Mouse (Mus musculus) kidney, postnatal 14 days (tissue): ENCODE data around the gene Mylpf.
"Not testable (repeated sequence)": the region's sequence is repeated elsewhere in the genome, so short reads cannot be mapped to it uniquely, and the experiment has no call there.

ENCODE experiments used
- DNase-seq: peaks from one replicate; pipeline ENCODE4 v3.0.0; 2022; ENCODE audit warnings: mixed read lengths

The Mylpf gene

GRCm38 (mm10) chr7:127208553-127209438 lies at the start of gene Mylpf:
Mylpf (plus strand) TSS chr7:127208890.
- peak; percentile 98 for DNase-seq

GRCm38 (mm10) chr7:127162546-127162945 lies 46.1 kb upstream of the Mylpf start:
- no peak for DNase-seq

- no peak for DNase-seq
Observed at GRCm38 (mm10) chr7:127164002-127164401, 44.7 kb upstream of the Mylpf start.

GRCm38 (mm10) chr7:127165607-127166493 lies 42.8 kb upstream of the Mylpf start:
- no peak for DNase-seq

GRCm38 (mm10) chr7:127166501-127166900 lies 42.2 kb upstream of the Mylpf start:
- DNase-seq: no peak

GRCm38 (mm10) chr7:127176937-127177336 lies 31.8 kb upstream of the Mylpf start:
- no peak for DNase-seq

GRCm38 (mm10) chr7:127180783-127181182 lies 27.9 kb upstream of the Mylpf start:
- DNase-seq: no peak

- not testable (repeated sequence) for DNase-seq
Observed at GRCm38 (mm10) chr7:127181724-127182123, 27.0 kb upstream of the Mylpf start.

- no peak for DNase-seq
Observed at GRCm38 (mm10) chr7:127183345-127183744, 25.3 kb upstream of the Mylpf start.

GRCm38 (mm10) chr7:127183828-127184227 lies 24.9 kb upstream of the Mylpf start:
- DNase-seq: no peak

- DNase-seq: no peak
Observed at GRCm38 (mm10) chr7:127184720-127185119, 24.0 kb upstream of the Mylpf start.

- peak; percentile 34 for DNase-seq
Observed at GRCm38 (mm10) chr7:127185601-127186000, 23.1 kb upstream of the Mylpf start.

GRCm38 (mm10) chr7:127187351-127187750 lies 21.3 kb upstream of the Mylpf start:
- DNase-seq: no peak

- DNase-seq: no peak
Observed at GRCm38 (mm10) chr7:127188305-127189276, 20.1 kb upstream of the Mylpf start.

- no peak for DNase-seq
Observed at GRCm38 (mm10) chr7:127190672-127191071, 18.0 kb upstream of the Mylpf start.

GRCm38 (mm10) chr7:127192989-127193388 lies 15.7 kb upstream of the Mylpf start:
- DNase-seq: peak; percentile 60

- no peak for DNase-seq
Observed at GRCm38 (mm10) chr7:127194011-127194632, 14.6 kb upstream of the Mylpf start.

- no peak for DNase-seq
Observed at GRCm38 (mm10) chr7:127194633-127195029, 14.1 kb upstream of the Mylpf start.

GRCm38 (mm10) chr7:127195544-127196295 lies 13.0 kb upstream of the Mylpf start, which contains the start of gene Cd2bp2:
Cd2bp2 (minus strand) TSS chr7:127196050.
- peak; percentile 97 for DNase-seq

- no peak for DNase-seq
Observed at GRCm38 (mm10) chr7:127196484-127196883, 12.2 kb upstream of the Mylpf start.

- no peak for DNase-seq
Observed at GRCm38 (mm10) chr7:127206606-127207005, 2.1 kb upstream of the Mylpf start.
